Mouse (Mus musculus) cerebellum, adult 11-12 months (tissue): Measurements from ENCODE around the gene Traf1.

ENCODE experiments used
- DNase-seq: peaks from one replicate; pipeline ENCODE4 v3.0.0; 2022

Traf1 gene

DNA sequence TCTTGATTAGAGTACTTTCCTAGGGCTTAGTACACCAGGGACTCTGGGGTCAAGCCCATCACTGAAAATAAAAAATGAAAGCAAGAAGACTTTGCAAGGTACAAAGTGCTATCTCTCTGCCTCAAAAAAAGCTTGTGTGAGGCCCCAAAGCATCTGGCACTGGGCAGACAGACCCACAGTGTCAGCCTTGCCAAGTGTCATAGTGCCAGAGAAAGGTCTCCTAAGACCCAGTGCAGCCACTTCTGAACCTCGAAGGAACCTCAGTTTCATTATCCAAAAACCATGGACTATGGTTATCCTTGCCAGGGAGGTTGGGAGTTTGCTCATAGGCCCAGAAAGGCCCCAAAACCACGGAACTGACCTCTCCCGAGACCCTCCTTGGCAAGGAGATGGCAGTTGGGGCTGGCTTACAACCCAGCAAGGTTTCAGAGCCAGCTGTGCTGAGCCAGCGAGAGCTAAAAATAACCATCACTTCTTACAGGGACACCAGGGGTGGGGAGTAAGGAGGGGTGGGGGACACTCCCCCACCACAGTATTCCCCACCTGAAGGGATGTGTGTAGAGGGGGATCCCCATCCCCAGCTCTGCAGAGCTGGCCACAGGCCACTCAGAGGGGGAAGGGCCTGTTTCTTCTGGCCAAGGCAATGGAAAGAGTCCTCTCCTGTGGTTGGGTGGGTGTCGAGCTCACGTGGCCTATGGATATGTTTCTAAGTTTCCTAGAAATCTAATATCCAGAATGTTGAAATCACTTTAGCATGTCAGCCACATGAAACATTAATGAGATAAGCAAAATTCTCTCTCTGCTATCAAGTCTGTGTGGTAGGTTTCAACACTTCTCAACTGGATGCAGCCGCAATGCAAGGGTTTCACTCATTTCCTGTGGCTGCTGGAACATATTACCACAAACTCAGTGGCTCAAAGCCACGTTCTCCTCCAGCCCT is 23.0 kb downstream of the Traf1 start:
- no peak for DNase-seq

DNA sequence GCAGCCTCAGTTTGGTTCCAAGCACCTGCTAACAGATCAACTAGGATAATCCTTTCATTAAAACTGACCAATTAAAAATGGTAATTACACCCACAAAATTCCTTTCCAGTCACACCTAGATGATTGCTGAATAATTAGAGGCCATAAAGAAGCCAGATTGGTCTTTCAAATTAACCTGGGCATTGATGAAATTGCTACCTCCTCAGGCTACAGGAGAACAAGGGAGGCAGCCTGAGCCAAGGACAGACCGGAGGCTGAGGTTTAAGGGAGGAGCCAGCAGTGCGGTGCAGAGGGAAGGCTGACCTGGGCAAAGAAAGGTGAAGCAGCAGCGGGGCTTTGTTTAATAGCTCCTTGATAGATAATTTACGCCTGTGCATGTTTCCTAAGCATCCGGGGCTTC is 24.1 kb downstream of the Traf1 start:
- DNase-seq: no peak

DNA sequence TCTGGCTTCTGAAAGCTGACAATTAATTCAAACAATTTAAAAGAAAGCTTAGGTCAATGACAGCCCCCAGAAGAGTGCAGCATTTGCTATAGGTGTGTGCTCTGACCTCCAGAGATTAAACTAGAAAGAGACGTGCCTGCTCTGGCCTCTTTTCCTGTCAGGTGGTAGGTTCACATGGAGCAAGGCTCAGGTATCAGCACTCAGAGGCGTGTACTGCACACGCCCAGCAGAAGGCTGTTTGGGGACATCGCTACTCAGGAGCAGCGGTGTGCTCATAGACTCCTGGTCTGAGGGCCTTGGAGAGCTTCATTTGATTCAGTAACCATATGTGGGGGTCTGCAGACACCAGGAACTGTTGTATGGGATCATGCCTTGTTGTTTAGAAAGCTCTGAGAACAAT is 34.3 kb downstream of the Traf1 start:
- DNase-seq: no peak

DNA sequence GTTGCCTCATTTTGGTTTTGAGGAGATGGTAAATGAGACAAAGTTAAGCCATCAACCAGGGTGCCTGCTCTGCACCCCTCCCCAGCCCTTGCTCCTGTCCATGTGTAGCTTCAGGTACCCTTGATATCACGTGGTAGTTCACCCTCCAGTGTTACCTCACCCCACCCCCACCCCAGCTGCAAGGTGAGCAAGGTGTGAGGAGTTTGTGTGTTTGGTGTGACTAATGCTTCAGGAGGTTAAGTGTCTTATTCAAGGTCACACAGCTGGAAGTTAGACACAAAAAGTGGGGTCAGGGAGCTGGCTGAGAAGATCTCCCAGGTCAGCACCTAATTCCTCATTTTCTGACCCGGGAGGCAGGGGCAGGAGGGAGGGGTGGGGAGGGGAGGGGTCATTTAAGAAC is 38.8 kb downstream of the Traf1 start:
- DNase-seq: no peak

DNA sequence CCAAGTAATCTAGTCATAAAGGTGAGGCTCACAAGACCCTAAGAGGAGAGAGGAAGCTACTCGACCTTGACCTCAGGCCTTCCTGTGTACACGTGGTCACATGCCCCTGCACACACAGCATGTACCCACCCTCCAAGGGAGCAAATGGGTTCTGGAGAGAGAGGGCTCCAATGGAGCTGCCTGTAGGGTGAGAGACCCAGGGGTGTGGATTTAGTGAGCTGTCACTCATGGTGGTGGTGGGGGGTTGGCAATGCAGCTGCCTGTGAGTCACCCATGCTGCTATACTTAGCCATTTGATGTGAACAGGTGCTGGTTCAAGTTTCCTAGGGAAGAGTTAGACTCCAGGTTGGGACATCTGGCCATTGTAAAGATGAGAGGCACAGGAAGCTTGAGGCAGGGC is 41.4 kb downstream of the Traf1 start:
- no peak for DNase-seq

DNA sequence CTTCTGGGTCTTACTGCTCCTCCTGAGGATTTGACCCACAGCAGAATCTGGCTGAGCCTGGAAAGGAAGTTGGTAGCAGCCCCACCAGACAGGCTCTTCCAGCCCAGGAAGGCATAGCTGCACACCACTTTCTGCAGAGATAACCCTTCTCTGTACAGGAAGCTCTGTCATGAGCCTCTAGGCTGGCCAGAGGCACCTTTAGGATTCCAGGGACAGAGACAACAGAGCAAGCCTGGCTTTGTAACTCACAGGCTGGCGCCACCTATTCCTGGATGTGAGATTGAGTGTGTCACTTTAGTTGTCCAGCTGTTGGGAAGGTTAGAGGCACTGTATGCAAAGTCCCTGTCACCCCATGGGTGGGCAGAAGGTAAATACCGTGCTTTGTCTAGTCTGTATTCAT is 46.5 kb downstream of the Traf1 start:
- no peak for DNase-seq

DNA sequence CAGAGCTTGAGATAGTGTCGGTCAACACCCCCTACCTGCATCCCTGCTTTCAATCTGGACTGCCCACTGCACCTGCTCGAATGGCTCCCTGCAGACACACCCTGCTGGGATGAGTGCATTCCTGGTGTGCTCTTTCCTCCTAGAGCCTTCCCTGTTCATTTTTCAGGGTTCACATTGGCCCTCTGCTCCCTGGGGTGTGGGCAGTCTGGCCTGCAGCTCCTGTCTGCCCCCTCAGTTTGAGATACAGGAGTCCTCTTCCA is 46.8 kb downstream of the Traf1 start:
- DNase-seq: no peak

DNA sequence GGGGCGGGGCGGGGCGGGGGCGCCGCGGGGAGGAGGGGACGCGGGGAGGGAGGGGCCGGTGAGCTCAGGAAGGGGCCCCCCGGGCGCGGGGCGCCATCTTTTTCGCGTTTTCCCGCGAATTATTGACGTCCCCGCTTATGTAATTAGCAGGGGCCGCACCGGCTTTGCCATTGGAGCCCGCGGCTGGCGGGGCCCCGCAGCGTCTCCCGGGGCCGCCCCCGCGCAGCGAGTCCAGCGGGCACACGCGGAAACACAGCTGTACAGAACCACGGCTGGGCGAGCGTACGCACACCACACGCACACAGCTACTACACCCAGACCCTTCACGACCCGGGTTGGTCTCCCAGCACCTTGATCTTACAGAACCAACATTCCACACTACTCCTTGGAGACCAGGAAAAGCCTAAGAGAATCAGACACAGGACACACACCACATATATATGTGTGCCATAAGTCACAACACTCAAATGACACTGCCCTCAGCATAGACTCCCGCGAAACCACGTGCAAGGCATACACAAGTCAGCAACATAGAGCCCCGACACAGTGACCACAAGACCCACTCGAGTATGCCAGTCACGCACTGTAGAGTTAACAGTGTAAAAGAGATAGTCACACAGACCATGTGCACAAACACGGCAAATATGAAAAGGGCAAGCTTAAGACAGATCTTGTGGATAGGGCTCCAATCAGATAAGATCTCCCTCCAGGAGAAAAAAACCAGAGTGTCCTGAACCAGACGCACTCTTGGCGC is 47.3 kb downstream of the Traf1 start:
- DNase-seq: no peak

DNA sequence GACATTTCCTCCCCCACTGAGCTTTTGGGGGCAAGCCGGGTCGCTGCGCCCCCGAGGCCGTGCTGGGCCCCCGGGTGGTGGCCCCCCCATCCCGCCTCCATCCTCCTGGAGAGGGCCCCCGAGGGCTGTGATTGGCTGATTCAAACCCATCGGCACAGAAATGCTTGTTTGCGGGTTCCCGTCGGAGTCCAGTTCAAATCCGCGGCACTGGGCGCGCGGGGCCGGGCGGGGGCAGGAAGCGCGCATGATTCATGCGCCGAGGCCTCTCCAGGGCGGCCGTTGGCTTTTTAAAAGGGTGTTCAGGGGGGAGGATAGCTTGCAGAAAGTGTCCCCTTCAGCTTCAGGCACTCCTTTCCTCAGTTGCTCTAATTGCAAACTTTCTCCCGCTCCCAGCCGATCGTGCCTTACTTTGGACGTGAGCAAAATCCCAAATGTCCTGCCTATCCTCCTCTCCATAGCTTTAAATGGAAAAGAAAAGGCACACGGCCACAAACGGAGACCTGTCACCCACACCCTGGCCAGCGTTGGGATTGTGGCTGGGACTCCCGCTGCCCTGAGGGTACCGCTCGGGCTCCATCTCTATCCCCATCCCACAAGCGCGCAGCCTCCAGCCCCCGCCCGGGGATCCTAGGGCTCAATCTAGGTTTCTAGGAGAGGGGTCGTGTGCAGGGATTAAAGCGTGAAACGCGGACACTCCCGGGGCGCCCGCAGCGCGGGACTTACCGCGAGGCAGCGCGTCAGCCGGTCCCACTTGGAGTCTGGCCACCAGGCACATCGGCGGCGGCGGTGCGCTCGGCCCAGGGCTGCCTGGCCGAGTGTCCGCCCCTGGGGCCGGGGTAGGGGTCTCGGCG is 48.1 kb downstream of the Traf1 start, which contains the start of gene Phf19:
Gene Phf19 (minus strand): TSS at position 809 of the 851 bp plus-strand sequence.
- DNase-seq: no peak

DNA sequence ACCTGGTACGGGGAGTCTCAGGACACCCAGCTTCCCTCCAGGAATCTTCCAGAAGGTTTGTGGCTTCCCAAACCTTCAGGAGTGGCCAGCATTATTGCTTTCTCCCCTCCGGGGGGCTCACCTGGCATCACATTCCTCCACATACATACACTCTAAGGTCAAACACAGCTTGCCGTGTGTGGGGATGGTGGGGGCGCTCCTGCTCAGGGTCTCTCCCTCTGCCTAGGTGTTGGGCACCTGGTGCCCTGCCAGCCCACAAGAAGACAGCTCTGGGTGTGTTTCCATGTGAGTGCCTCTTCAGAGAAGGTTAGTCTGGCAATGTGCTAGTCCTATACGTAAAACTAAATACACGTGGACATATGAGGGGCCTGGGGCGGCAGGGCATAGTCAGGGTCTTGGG is 49.0 kb downstream of the Traf1 start:
- no peak for DNase-seq

DNA sequence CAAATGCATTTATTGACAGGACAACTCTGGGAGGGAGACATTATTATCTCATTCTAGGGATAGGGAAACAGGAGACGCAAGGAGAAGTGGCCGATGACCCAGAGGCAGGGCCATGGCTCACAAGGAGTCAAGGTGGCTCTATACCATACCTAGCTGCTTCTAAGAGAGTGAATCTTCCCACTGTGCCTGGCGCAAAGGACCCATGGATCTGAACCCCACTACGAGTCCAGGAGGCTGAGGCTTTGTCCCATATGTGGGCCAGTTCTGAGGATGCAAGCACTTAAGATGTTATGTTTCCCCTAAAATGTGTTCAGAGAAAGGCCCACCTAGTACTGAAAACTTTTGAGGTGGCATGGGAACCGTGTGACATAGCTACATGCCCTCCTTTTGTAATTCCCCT is 49.7 kb downstream of the Traf1 start:
- DNase-seq: no peak

DNA sequence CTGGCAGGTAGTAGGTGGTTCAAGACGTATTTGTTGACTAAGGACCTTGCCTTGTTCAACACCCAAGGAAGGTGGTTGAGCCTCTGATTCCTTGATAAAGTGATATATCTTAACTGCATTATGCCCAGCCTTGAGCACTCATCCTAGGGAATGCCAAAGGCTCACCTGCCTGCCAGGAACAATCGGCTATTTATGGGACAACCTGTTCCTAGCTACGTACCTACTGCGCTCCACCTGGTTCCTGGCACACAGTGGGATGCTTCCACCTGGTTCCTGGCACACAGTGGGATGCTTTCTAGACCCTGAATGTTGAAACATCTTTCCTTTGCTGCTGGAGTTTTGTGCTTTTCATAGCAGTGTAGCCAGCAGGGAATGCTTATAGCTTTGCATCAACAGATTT is 51.9 kb downstream of the Traf1 start:
- no peak for DNase-seq

DNA sequence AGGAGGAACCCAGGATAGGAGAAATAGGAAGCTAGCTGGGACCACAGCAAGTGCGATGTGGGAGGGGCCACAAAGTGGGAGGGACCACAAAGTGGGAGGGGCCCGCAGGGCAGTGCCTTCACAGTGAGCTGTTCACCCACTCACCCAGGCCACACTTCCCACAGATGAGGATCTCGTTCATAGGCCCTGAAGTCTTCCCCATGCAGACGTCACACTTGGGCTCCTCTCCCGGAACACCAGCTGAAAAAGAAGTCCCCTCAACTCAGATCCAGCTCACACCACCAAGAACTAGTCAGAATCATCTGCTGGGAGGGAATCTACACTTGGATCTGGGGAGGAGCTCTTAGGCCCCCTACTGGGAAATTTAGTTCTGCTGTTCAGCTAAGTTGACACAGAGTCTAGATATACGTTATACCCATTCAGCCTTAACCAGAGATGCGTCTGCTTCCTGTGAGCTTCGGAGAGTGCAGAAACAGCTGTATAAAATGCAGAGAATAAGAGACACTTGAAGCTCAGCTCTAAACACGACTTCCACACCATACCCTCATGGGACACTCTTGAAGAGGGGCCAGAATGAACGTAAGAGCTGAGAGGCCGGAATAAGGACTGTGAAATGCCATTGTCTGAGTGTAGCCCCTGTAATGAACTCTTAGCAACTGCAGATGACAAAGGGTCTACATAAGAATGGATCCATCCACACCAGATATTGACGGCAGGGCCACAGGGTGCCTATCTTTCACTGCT is 54.5 kb downstream of the Traf1 start:
- peak; percentile 67 for DNase-seq

DNA sequence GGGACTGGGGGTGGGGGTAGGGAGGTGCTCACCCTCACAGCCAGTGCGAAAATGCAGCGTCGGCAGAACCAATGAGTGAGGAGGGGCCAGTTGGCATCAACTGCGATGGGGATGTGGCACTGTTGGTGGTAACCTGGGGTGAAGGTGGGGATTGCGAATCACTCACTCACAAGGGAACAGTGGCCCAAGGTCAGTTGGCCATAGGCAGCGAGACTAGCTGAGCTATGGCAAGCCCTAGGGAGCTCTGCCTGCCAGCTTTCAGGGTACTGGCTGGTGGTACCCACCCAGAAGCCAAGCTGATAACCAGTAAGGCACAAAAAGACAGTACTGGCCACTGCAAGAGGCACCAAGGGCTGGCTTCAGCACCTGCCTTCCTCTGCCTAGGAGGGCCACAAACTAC is 55.1 kb downstream of the Traf1 start:
- DNase-seq: peak; percentile 56

DNA sequence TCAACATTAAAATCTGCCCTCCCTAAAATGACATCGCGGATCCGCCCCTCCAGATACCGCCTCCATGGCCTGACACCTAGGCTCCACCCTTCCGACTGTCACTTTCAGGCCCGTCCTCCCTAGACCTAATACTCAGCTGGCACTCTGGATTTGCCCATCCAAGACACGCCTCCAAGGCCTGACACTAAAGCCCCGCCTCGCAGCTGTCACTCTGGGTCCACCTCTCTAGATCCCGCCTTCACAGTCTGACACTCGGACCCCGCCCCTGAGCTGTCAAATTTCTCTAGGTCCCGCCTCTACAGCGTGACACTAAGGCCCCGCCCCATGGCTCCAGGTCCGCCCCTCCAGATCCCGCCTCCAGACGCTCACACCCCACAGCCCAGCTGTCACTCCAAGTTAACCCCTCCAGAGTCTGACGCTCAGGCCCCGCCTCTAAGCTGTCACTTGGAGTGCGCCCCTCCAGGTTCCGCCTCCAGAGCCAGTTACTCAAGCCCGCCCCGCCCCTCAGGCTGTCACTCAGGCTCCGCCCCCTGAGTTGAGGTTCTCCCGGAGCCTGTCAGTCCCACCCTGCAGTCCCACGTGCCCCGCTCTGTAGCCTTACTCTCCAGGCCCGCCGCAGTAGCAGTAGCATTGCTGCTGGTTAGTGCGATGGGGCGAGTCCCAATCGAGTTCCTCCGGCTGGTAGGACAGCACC is 56.6 kb downstream of the Traf1 start:
- peak; percentile 99 for DNase-seq

DNA sequence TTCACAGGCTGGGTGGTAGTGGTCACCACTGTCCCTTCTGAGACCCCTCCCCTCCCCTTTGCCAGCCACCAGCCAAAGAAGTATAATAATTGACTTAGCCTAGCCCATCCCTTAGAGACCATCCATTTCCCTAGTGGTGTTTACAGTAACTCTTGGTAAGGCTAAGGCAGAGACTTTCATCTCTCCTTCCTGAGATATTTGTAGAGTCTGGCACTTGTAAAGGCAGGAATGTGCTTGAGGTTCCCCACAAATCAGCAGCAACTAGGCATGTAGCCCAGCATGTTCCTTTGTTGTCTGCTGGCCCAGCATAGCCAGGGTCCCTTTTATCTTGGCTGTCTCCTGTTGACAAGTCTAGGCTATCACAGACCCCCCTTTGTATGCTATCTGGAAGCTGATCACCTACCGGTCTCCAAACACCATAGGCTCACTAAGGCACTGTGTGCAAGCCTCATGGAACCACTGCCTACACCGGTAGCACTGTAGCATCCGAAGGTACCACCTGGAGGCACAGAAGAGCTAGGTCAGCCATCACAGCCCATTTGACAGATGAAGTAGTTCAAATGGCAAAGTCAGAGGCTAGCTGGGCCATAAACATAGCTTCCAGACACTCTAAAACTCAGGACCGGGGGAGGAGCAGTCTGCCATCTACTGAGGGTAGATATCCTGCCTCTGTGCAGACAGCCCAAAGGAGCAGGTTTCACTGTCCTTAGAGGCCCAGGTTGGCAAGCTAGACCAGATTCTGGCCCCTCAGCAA is 57.7 kb downstream of the Traf1 start:
- no peak for DNase-seq

DNA sequence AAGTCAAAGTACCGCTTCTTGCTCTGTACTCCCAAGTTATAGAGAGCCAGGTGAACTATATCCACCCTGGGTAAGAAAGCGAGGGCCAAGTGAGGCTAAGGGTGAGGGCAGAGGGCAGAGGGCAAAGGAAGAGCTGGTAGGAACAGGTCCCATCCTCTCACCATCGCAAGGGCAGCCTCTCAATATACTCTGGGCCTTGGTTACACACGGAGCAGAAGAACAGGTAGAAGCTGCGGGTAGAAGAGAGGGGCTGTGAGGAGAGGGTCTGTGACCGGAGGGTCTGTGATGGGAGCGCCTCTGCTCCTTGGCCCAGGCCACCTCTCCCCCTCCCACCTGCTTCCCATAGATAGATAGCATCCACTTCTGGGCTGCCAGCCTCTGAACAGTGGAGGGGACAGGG is 58.4 kb downstream of the Traf1 start:
- DNase-seq: peak; percentile 37

DNA sequence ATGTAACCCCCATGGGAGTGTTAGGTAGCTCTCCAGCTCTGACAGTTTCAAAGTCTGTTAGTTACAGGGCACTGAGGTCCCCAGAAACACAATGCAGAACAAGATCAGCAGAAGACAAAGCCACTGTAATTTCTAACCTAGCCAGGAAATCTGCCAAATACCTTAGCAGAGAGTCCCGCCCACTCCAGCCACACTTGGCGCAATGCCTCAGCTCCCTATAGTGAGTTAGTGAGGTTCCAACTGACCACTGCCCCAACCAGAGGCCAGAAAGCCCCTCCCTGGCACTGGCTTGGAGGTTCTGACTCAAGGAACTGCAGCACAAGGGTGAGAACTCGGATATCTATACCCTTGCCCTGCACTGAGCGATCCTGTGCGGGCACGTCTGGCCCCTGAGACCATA is 58.8 kb downstream of the Traf1 start:
- DNase-seq: peak; percentile 46

DNA sequence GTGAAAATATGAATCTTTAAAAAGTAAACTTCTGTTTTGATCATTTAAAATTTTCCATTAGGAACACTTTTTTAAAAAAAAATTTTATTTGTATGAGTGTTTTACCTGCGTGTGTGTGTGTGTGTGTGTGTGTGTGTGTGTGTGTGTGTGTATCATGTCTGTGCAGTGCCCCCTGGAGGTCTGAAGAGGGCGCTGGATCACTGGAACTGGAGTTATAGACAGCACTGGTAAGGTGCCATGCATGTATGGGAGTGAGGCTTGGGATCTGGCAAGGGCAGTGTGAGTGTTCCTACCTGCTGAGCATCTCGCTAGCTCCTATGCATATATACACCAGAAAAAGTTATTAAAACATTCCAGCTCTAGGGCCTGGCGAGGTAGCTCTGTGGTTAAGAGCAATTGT is 59.8 kb downstream of the Traf1 start:
- no peak for DNase-seq

DNA sequence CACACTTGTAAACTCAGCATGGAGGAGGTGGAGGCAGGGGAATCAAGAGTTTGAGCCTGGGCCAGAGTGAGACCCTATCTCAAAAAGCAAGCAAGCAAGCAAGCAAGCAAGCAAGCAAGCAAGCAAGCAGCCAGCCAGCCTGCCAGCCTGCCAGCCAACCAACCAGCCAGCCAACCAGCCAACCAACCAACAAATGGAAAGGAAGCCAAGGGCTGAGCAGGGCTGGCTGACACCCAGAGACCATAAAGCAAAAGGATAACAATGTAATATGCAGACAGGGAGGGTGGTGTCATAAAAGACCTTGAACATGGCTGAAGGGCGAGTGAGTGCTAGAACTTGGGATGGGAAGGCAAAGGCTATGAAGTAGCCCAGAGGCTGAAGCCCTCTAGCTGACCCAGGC is 61.2 kb downstream of the Traf1 start:
- no peak for DNase-seq

DNA sequence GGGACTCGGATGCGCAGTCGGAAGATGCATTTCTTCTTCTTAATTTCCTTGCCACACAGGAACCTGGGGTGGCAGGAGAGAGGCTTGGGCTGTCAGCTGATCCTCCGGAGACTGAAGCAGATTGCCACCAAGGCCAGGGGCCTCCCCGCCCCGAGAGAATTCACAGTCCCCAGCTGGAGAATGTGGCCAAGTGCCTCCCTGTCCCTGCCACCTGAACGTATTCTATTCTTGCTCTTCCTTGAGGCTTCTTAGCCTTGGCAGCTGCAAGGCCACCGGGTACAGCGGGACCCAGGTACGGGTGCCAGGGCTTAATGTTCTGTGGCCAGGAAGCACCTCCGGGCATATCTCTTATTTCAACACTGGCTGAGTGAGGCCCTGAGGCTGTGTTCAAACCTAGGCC is 61.9 kb downstream of the Traf1 start:
- DNase-seq: peak; percentile 36
